Mouse (Mus musculus): ENCODE measurements at regions not wholly inside any gene's neighbourhood (a gene's known extent, or its start where the extent isn't known, plus 50 kb on each side); places are given as distances from the start of the nearest gene placed in this dataset.

DNA sequence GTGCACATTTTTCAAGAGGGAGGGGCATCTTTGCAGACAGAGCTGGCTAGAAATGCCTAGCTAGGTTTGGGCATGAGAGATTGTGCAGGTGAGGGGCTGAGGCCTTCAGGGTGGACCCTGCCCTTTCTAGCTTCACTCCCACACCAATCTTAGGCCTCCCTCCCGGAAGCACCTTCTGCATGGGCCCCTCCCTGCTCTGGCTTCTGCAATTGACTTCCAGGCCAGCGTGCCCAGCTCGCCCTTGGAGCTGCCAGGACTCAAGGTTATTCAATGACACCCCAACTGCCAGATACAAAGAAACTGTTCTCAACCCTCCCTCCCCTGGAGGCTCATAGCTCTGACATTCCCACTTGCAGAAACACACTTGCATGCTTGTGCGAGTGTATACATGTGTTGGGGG lies 384.5 kb downstream of the Sox9 start:
- TF ChIP-seq CTCF (IDR thresholded peaks at IDR 0.05; ENCODE audit: low read depth, low read length) = no peak
- no peak for TF ChIP-seq POLR2A (IDR thresholded peaks at IDR 0.05; ENCODE audit: extremely low read depth, insufficient read depth, low read length)
